Mouse (Mus musculus): ENCODE data around the gene Lao1.

DNA sequence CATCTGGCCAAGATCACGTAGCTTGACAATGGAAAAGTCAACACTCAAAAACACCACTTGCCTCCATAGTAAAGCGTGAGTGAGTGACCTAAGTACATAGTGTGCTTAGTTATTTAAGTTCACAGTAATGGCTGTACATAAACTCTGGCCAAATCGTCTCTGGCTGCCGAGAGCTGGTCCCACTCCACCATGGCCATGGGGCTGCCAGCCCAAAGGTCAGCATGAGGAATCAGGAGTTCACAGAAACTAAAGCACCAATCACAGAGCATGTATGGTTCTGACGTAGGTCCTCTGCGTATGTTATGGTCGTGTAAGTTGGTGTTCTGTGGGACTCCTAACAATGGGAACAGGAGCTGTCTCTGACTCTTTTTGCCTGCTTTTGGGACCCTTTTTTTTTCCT, 2.6 kb upstream of the Lao1 start:
- TF ChIP-seq CTCF (IDR thresholded peaks at IDR 0.05; ENCODE audit: control insufficient read depth, insufficient read depth, insufficient replicate concordance, low read depth, low read length): no peak
- no peak for TF ChIP-seq POLR2A (IDR thresholded peaks at IDR 0.05; ENCODE audit: control insufficient read depth, low read depth, low read length)

Data from testis, adult 2 months (tissue).